Mouse (Mus musculus) kidney, embryonic 15.5 days (tissue): ENCODE results near the gene Myh10. TPM values are rescaled to one million over a fixed set of nuclear protein-coding genes. Genes with fewer than 3 reads are reported as not detected.

Experiments
- ATAC-seq: fragments of 200-750 bp; cut with Nextera tagmentation; replicated peaks from 2 replicates; pipeline ENCODE4 v1.8.0; 2017; ENCODE audit warnings: moderate TSS enrichment; ENCODE audit not compliant: low FRiP score
- H3K27ac ChIP-seq: fragments of 300-500 bp; sonication (generic); 2 replicates; pipeline ENCODE4 v1.5.1; 2015; ENCODE audit warnings: mild to moderate bottlenecking, inconsistent platforms
- H3K27me3 ChIP-seq: fragments of 300-500 bp; sonication (generic); 2 replicates; pipeline ENCODE4 v1.6.1; 2015; ENCODE audit warnings: inconsistent platforms
- H3K36me3 ChIP-seq: fragments of 300-500 bp; sonication (generic); 2 replicates; pipeline ENCODE4 v1.6.1; 2015; ENCODE audit warnings: inconsistent platforms
- H3K4me1 ChIP-seq: fragments of 300-500 bp; sonication (generic); 2 replicates; pipeline ENCODE4 v1.6.1; 2015; ENCODE audit warnings: inconsistent platforms
- H3K4me2 ChIP-seq: fragments of 300-500 bp; sonication (generic); 2 replicates; pipeline ENCODE4 v1.6.1; 2015; ENCODE audit warnings: moderate library complexity, mild to moderate bottlenecking, inconsistent platforms
- H3K4me3 ChIP-seq: fragments of 300-500 bp; sonication (generic); replicated peaks from 2 replicates; pipeline ENCODE4 v1.5.1; 2015; ENCODE audit warnings: mild to moderate bottlenecking, inconsistent platforms
- H3K9ac ChIP-seq: fragments of 300-500 bp; sonication (generic); 2 replicates; pipeline ENCODE4 v1.6.1; 2015; ENCODE audit warnings: mild to moderate bottlenecking, inconsistent platforms
- H3K9me3 ChIP-seq: fragments of 300-500 bp; sonication (generic); replicated peaks from 2 replicates; pipeline ENCODE4 v1.6.1; 2016; ENCODE audit warnings: inconsistent platforms
- WGBS: fragments of 180-500 bp; shearing (Covaris S2); methylation state at CpG from one replicate; pipeline ENCODE4 v1.1.7; 2015; ENCODE audit warnings: mixed read lengths; 5-methylcytosine and 5-hydroxymethylcytosine counted together
- polyA plus RNA-seq: library from polyadenylated mRNA; unstranded; fragments of >200 nt; fragmentation: Nextera tagmentation; extraction: Ambion mirVana; gene quantifications from 2 replicates; pipeline ENCODE4 v1.2.1, GENCODE M21; 2015

Myh10 gene
- polyA plus RNA-seq, 1 experiment from 2014 or later = 137 TPM

DNA sequence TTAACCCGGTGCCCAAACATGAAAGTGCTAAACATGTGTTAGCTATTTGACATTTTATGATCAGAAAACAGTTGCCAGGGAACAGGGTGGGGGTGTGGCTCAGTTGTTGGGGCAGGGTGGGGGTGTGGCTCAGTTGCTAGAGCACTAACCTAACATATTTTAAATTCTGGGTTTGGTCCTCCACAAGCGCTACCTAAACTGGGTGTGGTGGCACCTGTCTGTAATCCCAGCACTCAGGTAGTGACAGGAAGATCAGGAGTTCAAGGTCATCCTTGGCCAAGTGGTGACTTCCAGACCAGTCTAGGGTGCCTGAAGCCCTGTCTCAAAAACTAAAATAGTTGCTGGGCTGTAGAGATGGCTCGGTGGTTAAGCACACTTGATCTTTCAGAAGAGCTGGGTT, 17.3 kb upstream of the Myh10 start:
- Histone ChIP-seq H3K27me3 (no peaks in the 10 kb centered on the region), H3K9me3 (no peaks in the 10 kb centered on the region), H3K9ac (no peak overlapping the region), H3K4me1 (no peaks in the 10 kb centered on the region), H3K4me3 (no peak overlapping the region), H3K4me2 (no peak overlapping the region), H3K36me3 (no peaks in the 10 kb centered on the region), H3K27ac (no peak overlapping the region)
- no peak for ATAC-seq
- WGBS = 72% methylated on average over 3 of the region's 3 CpGs

DNA sequence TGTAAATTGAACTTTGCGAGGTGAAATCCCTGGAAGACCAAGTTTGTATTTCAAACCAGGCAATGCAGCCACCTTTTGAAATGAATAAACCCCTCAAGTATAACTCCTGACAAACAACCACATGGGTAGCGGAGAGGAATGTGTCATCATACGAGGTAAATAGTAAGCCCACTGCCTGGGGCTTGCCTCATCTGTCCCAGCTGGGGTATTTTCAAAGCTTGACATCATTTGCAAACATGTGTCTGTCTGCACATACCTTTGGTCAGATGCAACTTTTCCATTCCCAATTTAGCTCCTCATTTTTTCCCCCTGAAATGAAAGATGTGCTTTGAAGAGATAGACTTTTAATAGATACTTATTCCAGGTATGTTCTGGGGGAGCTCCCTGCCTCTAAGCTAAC, 16.7 kb upstream of the Myh10 start:
- Histone ChIP-seq H3K4me3 (no peak overlapping the region), H3K36me3 (no peaks in the 10 kb centered on the region), H3K9me3 (no peaks in the 10 kb centered on the region), H3K27me3 (no peaks in the 10 kb centered on the region), H3K4me2 (no peak overlapping the region), H3K4me1 (no peaks in the 10 kb centered on the region), H3K9ac (no peak overlapping the region), H3K27ac (no peak overlapping the region)
- no peak for ATAC-seq
- 77% methylated on average over 3 of the region's 3 CpGs for WGBS

DNA sequence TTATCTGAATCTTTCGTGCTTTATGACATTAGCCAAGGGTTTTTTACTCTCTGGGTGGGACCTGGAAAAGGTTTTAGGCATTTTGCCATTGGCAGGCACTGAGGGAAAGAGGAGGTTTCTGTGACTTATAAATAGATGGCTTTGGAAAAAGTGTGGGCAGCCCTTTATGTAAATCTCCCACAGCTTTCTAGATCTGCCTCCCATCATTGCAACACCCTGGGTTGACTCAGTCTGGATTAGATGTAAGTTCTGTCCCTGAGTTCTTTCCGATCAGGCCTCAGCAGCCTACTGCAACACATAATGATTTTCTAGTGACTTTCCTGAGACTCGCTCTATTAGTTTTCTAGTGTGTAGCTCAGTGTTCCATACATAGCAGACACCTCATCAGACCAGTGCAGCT, 16.1 kb upstream of the Myh10 start:
- WGBS = 67% methylated on average over 3 of the region's 3 CpGs
- no peaks in the 10 kb centered on the region for H3K36me3 ChIP-seq
- ATAC-seq = no peak
- no peak overlapping the region for H3K9ac ChIP-seq
- H3K4me2 ChIP-seq = no peak overlapping the region
- H3K4me3 ChIP-seq = no peak overlapping the region
- H3K27ac ChIP-seq = no peak overlapping the region
- H3K4me1 ChIP-seq = no peaks in the 10 kb centered on the region
- no peaks in the 10 kb centered on the region for H3K27me3 ChIP-seq
- H3K9me3 ChIP-seq = no peaks in the 10 kb centered on the region

DNA sequence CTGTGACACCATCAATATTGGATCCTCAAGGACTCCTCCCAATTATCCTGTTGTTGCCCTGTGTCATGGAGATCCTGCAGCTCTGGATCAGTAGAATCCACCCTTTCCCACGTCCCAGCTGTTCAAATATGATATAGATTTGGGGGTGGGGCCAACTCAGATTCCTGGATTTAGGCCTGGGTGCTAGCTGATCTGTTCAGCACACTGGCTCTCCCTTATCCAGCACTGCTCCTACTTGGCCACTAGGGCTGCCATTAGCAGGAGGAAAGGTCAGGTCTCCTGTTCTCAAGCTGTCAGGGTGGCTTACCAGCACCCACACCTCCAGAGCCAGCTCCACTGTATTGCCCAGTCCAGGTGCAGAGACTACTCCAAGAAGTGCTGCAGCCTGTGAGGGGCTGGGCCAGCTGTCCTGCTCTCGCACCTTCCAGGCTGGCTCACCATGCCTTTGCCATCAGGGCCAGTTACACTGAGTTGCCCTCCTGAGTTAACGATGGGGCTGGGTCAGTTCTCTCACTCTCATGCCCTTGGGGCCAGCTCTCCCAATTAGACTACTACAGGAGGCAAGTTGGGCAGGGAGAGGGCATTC, 10.0 kb upstream of the Myh10 start:
- Histone ChIP-seq H3K4me3 (no peak overlapping the region), H3K27ac (no peak overlapping the region), H3K9me3 (no peaks in the 10 kb centered on the region), H3K9ac (no peak overlapping the region), H3K4me2 (no peak overlapping the region), H3K4me1 (no peaks in the 10 kb centered on the region), H3K36me3 (no peaks in the 10 kb centered on the region), H3K27me3 (no peaks in the 10 kb centered on the region)
- WGBS = 67% methylated on average over 3 of the region's 3 CpGs
- ATAC-seq = no peak

DNA sequence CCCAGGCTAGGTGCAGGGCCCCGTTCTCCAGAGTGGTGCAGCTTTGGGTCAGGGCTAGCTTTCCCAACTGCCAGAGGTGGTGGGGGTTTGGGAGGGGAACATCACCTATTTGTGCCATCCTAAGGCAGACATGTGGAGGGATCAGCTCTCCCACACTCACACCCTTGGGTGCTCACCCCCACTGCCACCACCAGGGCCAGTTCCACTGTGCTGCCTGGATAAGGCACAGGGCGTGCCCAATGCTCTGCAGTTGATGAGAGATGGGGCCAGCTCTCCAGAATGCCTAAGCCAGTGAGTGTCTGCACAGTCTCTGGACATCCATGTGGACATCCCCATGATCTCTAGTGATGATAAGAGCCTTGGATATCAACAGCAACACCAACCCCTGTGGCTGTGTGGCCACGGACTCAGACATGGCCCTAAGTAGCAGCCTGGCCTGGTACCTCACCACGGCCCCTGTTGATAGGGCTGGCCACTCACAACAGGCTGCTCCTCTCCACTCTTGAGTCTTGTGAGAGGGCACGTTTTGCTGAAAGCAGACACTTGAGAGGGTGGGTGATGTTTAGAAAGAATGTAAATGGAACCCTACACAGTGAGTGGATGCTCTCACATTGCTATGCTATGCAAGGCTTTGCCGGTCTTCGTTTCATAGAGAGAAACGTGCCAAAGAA, 9.1 kb upstream of the Myh10 start:
- Histone ChIP-seq H3K4me2 (no peak overlapping the region), H3K27me3 (no peaks in the 10 kb centered on the region), H3K4me3 (no peak overlapping the region), H3K9ac (no peak overlapping the region), H3K36me3 (no peaks in the 10 kb centered on the region), H3K27ac (no peak overlapping the region), H3K4me1 (no peaks in the 10 kb centered on the region), H3K9me3 (no peaks in the 10 kb centered on the region)
- WGBS = 90% methylated on average over 8 of the region's 8 CpGs
- ATAC-seq = no peak

DNA sequence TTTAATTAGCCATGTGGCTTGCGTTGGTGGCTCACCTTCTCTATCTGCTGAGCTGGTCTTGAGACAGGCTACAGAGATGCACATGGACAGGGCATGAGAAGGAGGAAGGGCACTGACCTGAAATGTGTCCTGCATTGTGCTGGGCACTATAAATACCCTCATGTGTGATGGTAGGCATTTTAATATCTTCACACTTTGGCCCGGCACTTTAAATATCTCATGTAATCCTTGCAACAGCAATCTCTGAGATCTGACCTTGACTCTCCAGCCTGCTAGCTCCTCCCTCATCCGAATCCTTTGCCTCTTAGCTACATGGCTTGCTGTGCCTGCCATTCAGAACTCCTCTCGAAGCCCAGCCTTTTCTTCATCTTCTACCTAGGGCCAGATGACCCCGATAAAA, 5.4 kb upstream of the Myh10 start:
- 93% methylated on average over 5 of the region's 5 CpGs for WGBS
- H3K4me3 ChIP-seq = no peak overlapping the region
- no peak overlapping the region for H3K9ac ChIP-seq
- H3K36me3 ChIP-seq = no peaks in the 10 kb centered on the region
- ATAC-seq = no peak
- no peak overlapping the region for H3K4me2 ChIP-seq
- no peaks in the 10 kb centered on the region for H3K9me3 ChIP-seq
- H3K4me1 ChIP-seq = peaks cover 9% of the 10 kb centered on the region; the same call in 1 of the 2 replicates
- H3K27ac ChIP-seq = no peak overlapping the region
- no peaks in the 10 kb centered on the region for H3K27me3 ChIP-seq

DNA sequence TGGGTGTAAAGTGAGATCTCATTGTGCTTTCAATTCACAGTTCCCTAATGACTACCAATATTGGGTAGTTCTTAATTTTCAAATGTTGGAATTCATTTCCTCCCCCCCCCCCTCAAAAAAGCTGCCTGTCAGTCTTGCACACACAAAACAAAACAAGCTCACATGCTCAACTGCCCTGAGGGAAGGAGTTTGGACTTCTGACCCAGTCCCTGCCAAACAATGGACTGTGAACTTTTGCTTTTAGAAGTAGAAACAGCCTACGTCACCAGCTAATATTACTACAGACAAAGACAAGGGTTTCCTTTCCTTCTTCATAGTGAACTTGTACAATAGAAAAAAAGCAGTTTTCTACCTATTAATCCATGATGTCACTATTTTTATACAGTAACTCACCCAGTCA, 2.1 kb upstream of the Myh10 start:
- Histone ChIP-seq H3K4me3 (no peak overlapping the region), H3K36me3 (no peaks in the 10 kb centered on the region), H3K27ac (no peak overlapping the region), H3K9me3 (no peaks in the 10 kb centered on the region), H3K4me1 (peaks cover 16% of the 10 kb centered on the region), H3K4me2 (no peak overlapping the region), H3K27me3 (no peaks in the 10 kb centered on the region), H3K9ac (no peak overlapping the region)
- 63% methylated on average over 1 of the region's 1 CpGs for WGBS
- ATAC-seq = no peak

DNA sequence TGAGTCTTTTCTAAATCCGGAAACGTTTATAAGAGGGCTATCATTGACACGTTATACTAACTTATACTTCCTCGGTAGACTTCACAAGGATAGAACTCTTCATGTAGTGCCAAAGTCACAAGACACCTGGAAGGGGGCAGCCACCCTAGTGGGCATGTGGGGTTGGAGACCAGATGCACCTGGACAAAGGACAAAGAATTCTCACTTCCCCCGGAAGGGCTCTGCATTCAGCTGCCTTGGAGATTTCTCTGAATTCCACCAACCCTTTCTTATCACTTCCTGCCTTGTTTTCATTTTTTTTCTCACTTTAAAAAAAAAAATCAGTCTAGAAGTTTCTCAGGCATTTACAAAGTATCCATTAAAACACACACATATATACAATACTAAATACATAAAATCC, 894 bp upstream of the Myh10 start:
- Histone ChIP-seq H3K4me1 (peaks cover 26% of the 10 kb centered on the region), H3K4me2 (no peak overlapping the region), H3K36me3 (no peaks in the 10 kb centered on the region), H3K9me3 (no peaks in the 10 kb centered on the region), H3K4me3 (no peak overlapping the region), H3K9ac (no peak overlapping the region), H3K27ac (0 out of 2 replicates have a peak overlapping the region, but pooled peaks have one; percentile 37), H3K27me3 (no peaks in the 10 kb centered on the region)
- ATAC-seq = no peak
- 57% methylated on average over 5 of the region's 5 CpGs for WGBS

DNA sequence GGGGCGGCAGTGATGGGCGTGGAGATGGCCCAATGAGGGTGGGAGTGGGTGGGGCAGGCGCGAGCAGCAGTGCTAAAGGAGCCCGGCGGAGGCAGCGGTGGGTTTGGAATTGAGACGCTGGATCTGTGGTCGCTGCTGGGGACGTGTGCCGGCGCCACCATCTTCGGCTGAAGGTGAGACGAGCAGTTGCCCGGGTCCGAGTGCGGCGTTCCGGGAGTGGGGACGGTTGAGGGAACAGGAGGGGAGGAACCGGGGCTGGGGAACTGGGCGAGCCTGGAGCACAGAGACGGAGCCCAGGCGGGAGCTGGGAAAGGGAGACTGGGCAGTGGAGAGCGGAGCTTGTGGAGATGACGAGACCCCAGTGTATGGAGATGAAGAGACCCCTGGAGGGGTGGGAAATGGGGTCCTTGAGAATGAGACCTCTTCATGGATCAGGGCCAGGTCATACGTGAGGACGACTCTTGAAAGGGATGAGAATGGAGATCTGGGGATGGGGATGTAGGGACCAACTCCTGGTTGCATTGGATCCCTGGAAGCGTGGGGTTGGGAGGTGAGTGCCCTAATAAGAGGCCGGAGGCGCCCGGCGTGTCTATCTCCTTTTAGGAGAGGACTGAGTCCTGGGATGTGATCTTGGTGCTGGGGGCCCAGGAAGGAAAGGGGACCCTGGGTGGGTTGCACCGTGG, 792 bp downstream of the Myh10 start:
- no peaks in the 10 kb centered on the region for H3K27me3 ChIP-seq
- no peaks in the 10 kb centered on the region; the same call in 1 of the 2 replicates for H3K36me3 ChIP-seq
- no peaks in the 10 kb centered on the region for H3K9me3 ChIP-seq
- H3K4me1 ChIP-seq = peaks cover 26% of the 10 kb centered on the region
- H3K4me3 ChIP-seq = peak overlapping the region; percentile 88
- peak; percentile 38 for ATAC-seq
- peak overlapping the region; percentile 92 for H3K9ac ChIP-seq
- peak overlapping the region; percentile 89 for H3K4me2 ChIP-seq
- under 1% methylated on average over 34 of the region's 34 CpGs for WGBS
- peak overlapping the region; percentile 100 for H3K27ac ChIP-seq

DNA sequence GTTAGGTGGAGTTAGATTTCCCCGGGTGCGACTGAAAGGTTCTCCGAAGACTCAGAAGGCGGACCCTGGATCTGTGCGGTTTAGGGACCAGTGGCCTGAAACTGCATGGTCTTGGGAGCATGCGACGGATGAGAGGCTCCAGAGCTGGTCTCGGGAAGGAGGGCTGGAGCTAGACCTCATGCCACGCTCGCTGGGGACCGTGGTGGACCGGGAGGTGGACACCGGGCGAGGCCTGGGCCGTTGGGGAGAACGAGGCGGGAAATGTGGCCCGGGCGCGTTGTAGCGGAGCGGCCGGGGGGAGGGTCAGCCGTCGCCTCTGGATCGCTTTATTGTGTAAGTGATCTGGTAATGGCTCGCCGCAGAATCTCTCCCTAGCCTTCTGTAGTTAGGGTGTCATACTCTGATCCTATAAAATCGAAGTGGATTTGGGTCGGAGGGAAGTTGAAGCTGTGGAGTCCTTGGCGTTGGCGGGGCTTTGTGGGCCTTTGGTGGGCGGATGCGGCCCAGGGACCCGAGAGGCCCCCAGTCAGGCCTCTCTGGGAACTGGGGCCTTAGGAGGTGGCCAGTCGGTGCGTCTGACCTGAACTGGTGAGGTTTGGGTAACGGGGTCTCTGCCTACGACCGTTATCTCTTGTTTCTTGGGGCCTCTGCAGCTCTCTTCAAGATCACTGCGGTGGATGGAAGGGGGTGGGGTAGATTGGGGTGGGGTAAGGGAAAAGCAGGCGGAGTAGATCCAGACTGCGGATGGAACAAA, 1.5 kb downstream of the Myh10 start:
- Histone ChIP-seq H3K4me2 (peak overlapping the region; percentile 89), H3K4me3 (peak overlapping the region; percentile 88), H3K27me3 (no peaks in the 10 kb centered on the region), H3K4me1 (peaks cover 26% of the 10 kb centered on the region), H3K9me3 (no peaks in the 10 kb centered on the region), H3K9ac (peak overlapping the region; percentile 92), H3K36me3 (peaks cover 6% of the 10 kb centered on the region; the same call in 1 of the 2 replicates), H3K27ac (peak overlapping the region; percentile 100)
- under 1% methylated on average over 43 of the region's 43 CpGs for WGBS
- no peak for ATAC-seq

DNA sequence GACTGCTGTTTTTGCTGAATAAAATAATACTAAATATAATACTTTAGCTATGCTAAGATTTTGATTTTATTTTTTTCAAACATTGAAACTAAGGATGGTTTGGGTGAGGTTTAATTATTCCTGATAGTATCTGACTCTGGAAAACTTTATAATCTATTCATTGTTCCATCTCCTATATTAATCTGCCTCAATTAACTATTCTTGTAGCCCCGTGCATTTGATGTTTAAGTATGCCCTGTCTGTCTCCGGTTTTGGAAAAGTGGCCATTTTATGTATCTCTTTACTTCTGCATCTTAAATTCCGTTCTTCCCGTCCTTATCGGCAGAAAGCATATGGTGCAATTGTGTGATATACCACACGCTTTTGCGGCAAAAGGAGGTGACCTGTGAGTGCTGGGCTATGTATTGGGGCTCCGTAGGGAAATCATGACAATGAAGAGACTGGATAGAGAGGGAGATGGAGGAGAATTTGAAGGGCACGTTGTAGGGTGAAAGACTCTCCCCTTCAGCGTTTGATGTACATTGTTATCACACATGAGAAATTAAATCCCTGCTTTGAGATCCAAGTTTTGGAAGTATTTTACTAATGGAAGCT, 2.2 kb downstream of the Myh10 start:
- 7% methylated on average over 10 of the region's 10 CpGs for WGBS
- ATAC-seq = no peak
- H3K4me2 ChIP-seq = peak overlapping the region; percentile 89
- peak overlapping the region; percentile 92 for H3K9ac ChIP-seq
- no peaks in the 10 kb centered on the region for H3K27me3 ChIP-seq
- H3K4me1 ChIP-seq = peaks cover 26% of the 10 kb centered on the region
- H3K36me3 ChIP-seq = peaks cover 13% of the 10 kb centered on the region; the same call in 1 of the 2 replicates
- peak overlapping the region; percentile 88 for H3K4me3 ChIP-seq
- no peaks in the 10 kb centered on the region for H3K9me3 ChIP-seq
- H3K27ac ChIP-seq = peak overlapping the region; percentile 100
